Mouse (Mus musculus): Measurements from ENCODE around the gene Copz2.
A peak's percentile ranks its signal among the peaks of the same experiment; 100 is the strongest.
"Not testable (repeated sequence)": the region's sequence is repeated elsewhere in the genome, so short reads cannot be mapped to it uniquely, and the experiment has no call there.

Copz2 gene

DNA sequence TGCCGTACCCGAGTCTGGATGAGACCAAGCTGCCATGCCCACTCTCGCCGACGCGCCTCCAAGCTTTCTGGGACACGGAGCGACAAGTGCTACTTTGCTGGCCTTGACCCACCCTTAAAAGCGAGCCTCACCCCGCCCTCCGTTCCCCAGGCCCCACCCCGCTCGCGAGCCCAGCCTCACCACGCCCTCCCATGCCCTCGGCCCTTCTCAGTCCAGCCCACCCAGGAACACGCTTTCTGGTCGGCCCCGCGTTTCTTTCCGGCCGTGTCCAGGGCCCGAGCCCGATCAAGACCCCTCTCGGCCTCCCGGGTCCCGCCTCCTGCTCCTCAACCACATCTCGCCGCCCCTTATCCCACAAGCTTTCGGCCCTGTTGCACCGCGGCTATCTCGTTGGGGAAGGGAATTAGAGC is 20.3 kb upstream of the Copz2 start:
- peak; percentile 79 for DNase-seq (ENCODE audit: low spot score)

DNA sequence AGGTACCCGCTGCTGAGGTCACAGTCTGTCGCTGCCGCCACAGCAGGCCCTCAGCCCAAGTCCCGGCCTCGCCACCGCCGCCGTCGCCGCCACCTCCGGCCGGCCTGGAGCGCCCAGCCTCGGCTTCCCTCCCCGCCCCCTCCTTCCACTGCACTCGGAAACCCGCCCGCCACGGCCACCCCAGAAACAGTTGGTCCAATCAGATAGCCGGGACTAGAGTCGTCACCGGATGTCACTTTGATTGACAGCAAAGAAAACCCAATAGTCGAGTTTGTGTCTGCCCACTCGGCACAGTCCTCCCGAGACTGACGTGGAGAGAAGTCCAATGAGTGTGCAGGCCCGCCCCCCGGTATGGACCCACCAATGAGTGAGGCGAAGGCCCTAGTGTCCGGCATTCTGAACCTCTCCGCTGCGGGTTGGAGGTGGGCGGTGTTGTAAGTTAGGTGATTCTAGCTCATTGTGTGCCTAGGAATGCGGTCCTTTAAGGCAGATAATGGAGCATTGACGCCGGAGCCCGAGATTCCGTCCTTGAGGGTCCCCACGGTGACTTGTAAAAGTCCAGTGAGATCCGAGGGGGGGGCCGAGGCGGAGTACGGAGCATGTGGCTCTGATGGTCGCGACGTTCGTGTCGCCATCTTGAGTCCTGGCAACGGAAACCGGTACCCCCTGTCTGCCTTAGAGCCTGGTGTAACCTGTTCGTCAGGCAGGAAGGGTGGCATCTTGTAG is 19.7 kb upstream of the Copz2 start, which contains the start of gene Nfe2l1:
Gene Nfe2l1 (minus strand): TSS at position 156 of the 726 bp plus-strand sequence.
- DNase-seq (ENCODE audit: low spot score), result peak; percentile 87

DNA sequence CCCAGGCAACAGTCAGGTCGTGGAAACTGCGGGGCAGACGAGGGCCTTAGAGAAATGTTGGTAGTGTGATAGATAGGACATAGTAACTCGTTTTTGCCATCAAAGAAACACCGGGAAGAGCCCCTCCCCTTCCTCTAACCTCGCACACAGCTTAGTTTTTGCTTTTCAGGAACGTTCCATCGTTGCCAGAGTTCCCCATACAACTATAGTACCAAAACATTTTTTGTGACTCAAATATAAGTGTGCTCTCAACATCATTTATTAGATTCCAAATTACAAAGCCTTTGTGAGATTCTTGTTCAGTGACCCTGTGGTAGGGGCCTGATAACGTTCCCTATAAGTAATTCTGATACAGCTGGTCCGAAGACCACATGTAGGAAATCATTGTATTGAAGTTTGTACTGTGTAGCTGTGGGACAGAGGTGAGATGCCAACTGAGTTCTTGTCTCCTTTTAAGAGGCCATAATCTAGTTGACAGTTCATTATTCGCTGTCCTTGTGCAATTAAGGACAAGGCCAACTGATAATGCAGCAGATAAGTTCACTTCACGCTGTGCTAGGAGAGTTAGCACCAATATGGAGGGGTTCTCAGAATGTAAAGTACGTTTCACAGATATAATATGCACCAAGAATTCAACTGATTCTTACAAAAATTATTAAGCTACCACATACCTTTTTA is 19.0 kb upstream of the Copz2 start:
- DNase-seq (ENCODE audit: low spot score), result no peak

DNA sequence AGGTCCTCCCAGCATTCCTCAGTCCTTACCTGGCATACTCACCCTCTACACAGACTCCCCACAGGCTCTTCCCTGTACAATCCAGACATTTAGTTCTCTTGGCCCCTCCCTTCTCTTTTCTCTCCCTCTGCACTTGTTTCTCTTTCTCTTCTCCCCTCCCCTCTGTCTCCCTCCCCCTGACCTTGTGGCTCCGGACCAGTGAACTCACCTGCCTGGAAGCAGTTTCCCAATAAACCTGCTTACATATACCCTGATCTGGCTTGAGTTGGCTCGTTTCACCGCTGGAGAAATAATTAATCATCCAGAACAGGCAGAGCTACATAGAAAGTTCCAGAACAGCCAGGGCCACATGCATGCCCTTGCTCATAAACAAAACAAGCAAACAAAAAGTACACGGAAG is 18.2 kb upstream of the Copz2 start:
- no peak for DNase-seq (ENCODE audit: low spot score)

DNA sequence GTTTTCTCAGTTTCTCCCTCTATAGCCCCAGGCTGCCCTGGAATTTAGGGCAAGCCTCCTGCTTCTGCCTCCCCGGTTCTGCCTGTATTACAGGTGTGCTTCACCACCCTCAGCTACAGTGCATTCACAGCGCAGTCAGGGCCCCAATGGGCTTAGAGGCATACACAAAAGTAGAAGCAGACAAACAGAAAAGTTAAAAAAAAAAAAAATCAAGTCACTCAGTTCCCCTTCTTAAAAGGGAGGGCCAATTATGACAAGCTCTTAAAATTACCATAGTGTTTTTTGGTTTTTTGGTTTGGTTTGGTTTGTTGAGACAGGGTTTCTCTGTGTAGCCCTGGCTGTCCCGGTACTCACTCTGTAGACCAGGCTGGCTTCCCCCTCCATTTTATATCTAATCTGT is 17.1 kb upstream of the Copz2 start:
- DNase-seq (ENCODE audit: low spot score), result no peak

DNA sequence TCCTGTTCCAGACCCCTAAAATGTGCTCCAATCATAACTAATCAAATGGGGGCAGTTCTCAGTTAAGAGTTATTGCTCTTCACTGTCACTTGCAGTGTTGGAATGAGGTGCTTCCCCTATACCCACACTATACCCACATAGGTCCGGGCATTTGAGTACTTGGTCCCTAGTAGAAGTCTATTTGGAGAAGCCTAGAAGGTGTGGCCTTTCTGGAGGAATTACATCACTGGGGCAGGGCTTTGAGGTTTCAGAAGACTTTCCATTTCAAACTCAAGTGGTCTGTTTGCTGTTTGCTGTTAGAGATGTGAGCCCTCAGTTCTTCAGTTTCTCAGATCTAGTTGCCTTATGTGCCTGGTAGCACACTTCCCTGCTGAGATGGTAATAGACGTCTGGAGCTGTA is 16.7 kb upstream of the Copz2 start:
- no peak for DNase-seq (ENCODE audit: low spot score)

DNA sequence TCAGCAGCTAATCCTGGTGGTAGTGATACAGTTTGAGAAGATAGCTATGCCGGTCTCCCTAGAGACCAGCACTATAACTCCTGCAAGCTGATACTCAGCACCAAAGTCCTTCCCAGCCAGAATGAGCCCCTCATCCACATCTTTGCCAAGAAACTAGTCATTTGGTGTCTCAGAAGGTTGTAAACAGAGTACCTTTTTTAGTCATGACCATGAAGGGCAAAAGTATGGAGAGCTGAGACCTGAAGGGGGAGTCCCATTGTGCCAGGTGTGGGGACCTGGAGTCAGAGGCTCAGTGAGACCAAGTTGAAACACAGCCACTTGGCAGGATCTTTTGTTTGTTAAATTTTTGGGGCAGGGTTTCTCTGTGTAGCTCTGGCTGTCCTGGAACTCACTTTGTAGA is 15.5 kb upstream of the Copz2 start:
- DNase-seq (ENCODE audit: low spot score), result no peak

DNA sequence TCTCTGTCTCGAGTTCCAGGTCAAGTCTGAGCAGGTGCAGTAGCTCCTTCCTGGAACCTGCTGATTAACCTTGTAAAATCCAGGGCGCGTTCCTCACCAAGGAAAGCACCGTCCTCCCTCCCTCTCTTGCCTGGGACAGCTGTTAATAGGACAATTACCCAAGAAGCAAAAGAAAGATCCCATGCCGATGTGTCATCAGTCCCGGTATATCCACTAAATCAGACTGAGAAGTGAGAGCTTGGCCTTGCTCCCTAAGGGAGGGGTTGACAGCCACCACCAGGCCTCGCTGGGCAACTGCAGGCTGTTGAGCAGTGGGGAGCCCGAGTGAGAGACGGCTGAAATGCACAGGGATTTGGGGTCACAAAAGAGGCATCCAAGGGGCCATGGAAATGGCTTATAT is 12.4 kb upstream of the Copz2 start:
- no peak for DNase-seq (ENCODE audit: low spot score)

DNA sequence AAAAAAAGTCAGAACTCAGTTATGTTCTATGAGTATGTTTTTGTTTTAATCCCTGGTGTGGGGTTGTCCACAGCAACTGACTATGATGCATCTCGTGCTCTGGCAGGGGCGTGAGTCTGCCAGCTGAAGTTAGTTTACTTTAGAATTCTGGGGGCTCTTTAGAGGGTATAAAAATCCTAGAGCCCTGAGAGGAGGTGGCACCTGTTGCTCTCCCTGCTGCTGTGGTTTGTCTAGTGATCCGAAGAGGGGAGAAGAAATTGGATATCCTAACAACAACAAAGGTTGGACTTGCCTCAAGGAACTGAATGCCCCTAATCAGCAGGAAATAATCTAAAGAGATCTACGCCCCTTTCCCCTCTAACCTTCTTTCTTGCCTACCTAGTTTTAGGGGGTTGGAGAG is 11.3 kb upstream of the Copz2 start:
- no peak for DNase-seq (ENCODE audit: low spot score)

DNA sequence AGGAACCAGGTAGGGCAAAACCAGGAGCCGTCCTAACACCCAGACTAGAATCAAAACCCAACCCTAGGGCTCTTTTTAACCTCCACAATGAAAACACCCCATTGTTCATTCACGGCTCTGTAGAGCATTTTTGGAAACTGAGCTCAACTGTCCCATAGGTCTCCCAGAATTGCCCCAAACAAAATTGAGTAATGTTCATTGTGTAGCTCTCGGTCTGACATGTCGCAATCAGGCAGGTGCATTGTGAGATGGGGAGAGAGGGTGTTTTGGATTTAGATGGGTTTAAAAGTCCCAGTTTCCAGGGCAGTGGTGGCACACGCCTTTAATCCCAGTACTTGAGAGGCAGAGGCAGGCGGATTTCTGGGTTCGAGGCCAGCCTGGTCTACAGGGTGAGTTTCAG is 10.2 kb upstream of the Copz2 start:
- no peak for DNase-seq (ENCODE audit: low spot score)

DNA sequence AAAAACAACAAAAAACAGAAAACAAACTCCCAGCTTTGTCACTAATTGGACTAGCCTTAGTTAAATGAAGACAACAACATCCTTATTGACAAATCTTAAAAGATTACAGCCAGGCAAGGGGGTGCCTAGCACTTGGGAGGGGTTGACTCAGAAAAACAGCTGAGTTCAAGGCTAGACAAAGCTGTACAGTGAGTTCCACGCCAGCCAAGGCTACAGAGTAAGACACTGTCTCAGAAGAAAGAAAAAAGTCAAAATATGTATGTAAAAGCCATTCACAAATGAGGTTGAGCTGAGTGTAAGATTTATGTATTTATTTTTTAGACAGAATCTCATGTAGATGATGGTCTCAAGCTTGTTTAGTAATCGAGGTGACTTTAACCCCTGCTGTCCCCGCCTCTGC is 9.8 kb upstream of the Copz2 start:
- DNase-seq (ENCODE audit: low spot score), result no peak

DNA sequence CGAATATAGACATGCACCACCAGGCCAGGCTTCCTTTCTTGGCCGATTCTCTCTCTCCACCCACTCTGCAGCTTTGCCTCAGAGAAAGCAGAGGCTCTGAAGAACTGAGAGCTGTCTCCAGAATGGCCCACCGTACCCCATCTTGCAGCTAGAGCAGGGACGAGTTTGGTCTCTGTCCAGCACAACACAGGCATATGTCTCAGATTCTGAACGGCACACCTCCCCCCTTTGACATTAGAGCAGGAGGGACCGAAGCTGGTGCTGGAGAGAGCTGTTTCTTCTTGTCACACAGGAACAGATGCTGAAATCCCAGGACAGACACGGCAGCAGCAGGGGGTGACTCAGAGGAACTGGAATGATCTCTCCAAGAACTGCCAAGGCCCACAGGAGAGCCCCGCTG is 9.4 kb upstream of the Copz2 start:
- DNase-seq (ENCODE audit: low spot score), result no peak

DNA sequence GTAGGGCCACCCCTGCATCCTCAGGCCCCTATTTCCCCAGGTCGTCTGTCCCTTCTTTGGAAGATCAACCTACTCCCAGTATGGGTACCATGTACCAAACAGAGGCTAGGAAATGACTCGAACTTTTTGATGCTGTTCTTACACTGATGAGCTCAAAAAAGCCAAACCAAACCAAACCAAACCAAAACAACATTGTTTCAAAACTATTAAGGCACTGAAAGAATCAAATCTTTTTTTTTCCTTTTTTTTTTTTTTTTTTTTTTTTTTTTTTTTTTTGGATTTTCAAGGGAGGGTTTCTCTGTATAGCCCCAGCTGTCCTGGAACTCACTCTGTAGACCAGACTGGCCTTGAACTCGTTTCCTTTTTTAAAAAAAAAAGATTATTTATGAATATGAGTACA is 6.0 kb upstream of the Copz2 start:
- no peak for DNase-seq (ENCODE audit: low spot score)

DNA sequence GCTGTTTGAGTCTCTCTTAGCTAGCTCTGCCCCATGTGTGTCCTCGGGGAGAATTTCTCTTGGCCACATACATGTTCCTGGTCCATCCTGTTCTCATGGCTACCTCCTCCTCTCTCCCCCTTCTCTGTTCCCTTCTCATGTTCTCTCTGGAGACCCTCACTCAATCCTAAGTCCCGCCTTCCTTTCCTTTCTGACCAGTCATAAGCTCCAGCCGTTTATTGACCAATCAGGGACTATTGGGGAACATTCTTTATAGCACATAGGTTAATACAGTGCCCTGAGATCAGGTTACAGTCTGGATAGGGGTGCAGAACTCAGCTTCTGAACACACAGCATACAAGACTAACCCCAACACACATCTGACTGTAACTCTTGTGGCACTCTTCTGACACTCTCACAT is 2.4 kb upstream of the Copz2 start:
- DNase-seq (ENCODE audit: low spot score), result no peak

DNA sequence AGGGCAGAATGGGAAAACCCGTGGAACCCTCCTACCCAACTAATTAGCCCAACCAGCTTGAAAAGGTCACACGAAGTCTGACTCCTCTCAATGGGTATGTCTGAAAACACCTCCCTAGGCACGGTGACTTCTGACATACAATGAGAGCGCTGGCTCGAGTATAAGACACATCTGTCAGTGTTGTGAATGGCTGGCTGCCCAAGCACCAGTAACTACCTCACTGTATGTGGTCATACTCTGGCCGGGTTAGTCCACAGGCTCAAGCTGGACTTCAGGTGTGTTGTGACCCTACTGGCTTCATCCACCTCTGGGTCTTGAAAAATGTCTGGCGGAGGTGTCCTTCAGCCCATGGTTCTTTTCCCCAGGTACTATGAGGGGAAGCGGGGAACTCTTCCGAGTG is 976 bp upstream of the Copz2 start:
- no peak for DNase-seq (ENCODE audit: low spot score)

DNA sequence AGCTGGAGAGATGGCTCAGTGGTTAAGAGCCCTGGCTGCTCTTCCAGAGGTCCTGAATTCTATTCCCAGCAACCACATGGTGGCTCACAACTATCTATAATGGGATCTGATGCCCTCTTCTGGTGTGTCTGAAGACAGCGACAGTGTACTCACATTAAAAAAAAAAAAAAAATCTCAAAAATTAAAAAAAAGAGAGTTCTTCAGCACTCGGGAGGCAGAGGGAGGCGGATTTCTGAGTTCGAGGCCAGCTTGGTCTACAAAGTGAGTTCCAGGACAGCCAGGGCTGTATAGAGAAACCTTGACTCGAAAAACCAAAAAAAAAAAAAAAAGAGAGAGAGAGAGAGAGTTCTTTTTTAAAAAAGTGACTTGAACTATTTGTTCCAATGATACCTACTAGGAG is 525 bp upstream of the Copz2 start:
- not testable (repeated sequence) for DNase-seq (ENCODE audit: low spot score)

DNA sequence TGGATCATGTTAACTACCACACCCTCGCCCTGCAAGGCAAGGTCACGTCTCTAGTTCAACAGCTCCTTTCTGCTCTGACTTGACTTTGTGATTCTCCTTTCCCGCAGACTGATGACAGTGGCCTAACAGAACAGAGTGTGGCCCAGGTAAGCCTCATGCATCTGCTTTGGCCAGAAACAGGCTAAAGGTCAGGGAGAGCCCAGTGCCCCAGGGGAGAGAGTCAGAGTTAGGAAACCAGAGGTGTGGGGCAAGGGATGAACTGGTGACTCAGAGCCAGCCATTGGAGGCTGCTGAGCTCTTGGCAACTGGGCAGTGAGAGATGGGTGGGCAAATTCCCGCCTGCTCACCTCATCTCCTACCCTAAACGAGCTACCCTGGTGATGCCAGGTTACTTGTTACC is 7.8 kb downstream of the Copz2 start:
- no peak for DNase-seq (ENCODE audit: low spot score)

DNA sequence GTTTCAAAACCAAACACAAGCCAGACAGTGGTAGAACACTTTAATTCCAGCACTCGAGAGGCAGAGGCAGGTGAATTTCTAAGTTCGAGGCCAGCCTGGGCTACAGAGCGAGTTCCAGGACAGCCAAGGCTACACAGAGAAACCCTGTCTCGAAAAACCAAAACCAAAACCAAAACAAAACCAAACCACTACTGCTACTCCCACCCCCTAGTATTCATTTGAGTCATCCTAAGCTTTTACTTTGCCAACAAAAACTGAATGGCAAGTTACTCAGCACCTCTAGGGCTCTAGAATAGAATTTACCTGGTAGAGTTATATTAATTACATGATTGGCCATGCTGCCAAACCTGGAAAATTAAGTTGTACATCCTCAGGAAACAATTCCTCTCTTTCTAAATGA is 10.0 kb downstream of the Copz2 start:
- DNase-seq (ENCODE audit: low spot score), result no peak

DNA sequence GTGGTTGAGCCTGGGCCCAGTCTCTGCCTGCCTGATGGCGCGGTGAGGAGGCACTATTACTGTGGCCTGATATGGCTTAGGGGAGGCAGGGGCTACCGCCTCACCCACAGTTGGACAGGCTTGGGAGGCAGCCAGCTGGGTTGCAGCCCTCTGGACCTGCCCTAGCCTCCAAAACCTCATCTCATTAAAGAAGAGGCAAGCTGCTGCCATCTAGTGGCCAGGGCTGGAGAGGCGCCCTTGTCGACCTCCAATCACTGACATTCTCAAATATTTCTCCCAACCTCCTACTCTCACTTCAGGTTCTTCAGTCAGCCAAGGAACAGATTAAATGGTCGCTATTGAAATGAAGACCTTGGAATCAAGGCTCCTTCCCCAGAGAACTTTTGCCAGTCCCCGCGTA is 10.9 kb downstream of the Copz2 start:
- peak; percentile 85 for DNase-seq (ENCODE audit: low spot score)

DNA sequence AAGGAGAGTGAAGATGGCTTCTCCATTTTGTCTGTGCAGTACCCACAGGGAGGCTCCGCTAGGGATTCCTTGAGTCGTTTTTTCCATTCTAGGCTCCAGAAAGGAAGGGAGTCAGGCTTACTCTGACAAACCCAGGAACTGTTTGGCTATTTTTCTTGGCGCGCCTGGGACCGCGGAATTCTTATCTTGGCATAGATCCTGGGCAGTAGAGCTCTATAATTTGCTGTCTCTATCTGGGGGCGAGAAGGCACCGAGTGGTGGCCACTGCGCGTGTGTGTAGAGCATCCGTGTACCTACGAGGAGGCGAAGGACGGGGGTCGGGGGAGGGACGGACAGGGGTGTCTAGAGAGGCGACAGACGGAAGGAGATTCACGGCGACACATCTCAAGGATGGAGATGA is 11.8 kb downstream of the Copz2 start:
- DNase-seq (ENCODE audit: low spot score), result peak; percentile 33

DNA sequence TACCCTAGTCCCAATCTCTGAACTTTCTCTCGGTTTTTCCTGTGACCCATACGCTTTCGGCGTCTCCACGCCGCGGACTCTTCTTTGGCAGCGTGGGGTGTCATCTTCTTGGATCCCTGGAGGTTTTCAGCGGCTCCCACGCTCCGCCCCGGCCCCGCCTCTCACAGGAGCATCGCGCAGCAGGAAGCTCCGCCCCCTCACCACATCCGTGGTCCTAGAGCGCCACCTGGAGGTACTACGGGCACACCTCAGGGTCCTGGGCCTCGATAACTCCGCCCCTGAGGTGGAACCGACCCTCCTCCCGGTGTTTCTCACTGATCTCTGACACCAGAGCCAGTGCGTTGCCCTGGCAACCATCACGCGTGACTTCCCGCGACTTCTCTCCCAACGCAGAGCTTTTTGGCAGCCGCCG is 12.2 kb downstream of the Copz2 start:
- DNase-seq (ENCODE audit: low spot score), result peak; percentile 98

DNA sequence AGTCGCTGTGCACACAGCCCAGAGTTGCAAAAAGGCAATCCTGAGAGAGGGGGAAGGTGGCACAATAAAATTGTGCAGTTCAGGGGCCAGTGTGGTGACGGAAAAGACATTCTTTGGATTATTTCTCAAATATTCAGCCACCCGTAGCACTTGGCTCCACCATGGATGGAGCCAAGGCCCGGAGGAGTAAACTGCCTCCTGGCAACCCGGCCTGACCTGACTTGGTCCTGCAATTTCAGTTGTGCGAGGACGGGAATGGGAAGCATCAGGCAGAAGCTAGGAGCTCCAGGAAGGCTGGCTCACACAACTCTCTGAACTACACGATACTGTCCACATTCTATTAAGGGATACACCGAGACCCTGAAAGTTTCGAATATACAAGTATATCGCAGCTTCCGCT is 12.9 kb downstream of the Copz2 start:
- DNase-seq (ENCODE audit: low spot score), result no peak

DNA sequence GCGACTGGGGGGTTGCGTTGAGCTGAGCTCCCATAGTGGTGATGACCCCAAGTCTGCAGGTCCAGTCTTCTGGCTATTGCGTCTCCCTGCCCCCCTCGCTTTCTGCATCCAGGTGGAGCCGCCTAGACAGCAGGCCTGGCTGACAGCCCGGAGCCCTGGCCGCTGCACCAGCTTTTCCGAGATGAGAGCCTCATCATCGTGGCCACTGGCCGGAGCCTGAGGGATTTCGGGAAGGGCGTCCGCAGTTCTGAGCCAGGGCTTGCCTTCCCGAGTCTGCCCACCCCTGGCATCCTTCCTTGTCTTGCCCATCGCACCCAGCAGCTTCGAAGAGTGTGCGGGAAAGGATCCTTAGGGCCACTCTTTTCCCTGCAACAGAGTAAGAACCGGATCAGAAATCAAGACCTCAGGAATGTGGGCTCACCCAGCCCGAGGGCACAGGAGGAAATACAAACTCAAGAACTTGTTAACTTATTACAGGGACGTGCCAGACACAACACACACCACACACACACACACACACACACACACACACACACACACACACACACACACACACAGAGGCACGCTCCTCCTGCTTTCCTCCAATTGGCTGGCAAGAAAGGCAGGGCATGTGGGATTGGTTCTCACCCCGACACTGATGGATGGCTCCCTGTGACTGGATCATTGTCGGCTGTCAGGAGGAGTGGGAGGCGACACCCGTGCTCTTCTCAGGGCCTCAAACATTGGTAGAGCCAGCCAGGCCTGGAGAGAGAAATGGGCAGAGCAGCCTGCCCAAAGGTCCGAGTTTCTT is 13.7 kb downstream of the Copz2 start:
- DNase-seq (ENCODE audit: low spot score), result peak; percentile 19

All from urinary bladder, postnatal 25 days (tissue).